Mouse (Mus musculus): Measurements from ENCODE around the gene Maml3.

Maml3 gene

GRCm38 (mm10) chr3:51958751-51959150 lies 146.1 kb downstream of the Maml3 start:
- no peak for DNase-seq (ENCODE audit: low read depth)

GRCm38 (mm10) chr3:51954441-51954840 lies 150.4 kb downstream of the Maml3 start:
- DNase-seq (ENCODE audit: low read depth): no peak

- no peak for DNase-seq (ENCODE audit: low read depth)
Observed at GRCm38 (mm10) chr3:51953927-51954326, 150.9 kb downstream of the Maml3 start.

GRCm38 (mm10) chr3:51952728-51953623 lies 151.9 kb downstream of the Maml3 start:
- DNase-seq (ENCODE audit: low read depth): no peak

GRCm38 (mm10) chr3:51952267-51952666 lies 152.6 kb downstream of the Maml3 start:
- no peak for DNase-seq (ENCODE audit: low read depth)

GRCm38 (mm10) chr3:51949651-51950050 lies 155.2 kb downstream of the Maml3 start:
- DNase-seq (ENCODE audit: low read depth): no peak

GRCm38 (mm10) chr3:51947168-51947567 lies 157.7 kb downstream of the Maml3 start:
- no peak for DNase-seq (ENCODE audit: low read depth)

- DNase-seq (ENCODE audit: low read depth): no peak
Observed at GRCm38 (mm10) chr3:51943642-51944041, 161.2 kb downstream of the Maml3 start.

GRCm38 (mm10) chr3:51941781-51942180 lies 163.1 kb downstream of the Maml3 start:
- DNase-seq (ENCODE audit: low read depth): peak; percentile 6

DNA sequence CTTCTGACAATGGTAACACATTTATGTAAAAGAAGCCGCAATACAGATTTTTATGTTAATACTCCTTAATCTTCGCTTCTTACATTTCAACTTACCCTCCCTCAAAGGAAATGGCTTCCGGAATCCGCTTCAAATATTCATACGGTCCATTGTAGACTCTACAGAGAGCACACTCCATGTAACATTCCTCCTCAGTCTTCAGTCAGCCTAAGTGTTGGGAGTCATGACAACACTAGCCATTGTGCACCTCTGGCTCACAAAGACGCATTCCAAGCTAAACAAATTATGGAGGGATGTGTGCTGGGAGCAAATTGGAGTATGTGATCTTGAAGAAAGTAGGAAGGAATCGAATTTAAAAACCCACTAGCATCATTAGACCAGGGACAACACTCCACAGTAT lies 165.0 kb downstream of the Maml3 start:
- no peak for DNase-seq (ENCODE audit: low read depth)

DNA sequence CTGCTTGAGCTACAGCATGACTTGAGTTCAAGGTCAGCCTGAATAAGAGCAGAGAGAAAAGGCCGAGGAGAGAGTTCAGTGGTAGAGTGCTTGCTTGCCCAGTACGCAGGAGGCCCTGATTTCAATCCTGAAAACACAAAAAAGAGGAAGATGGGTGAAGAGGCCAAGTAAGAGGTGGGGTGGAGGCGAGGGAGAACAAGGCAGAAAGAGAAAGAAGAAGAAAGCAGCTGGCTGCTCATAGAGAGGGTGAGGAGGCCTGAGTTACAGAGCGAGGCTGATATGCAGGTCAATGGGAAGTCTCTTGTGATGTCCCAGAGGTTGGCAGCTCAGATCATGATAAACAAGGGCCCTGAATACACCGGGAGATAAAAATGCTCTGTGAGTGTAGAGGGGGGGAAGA lies 165.8 kb downstream of the Maml3 start:
- DNase-seq (ENCODE audit: low read depth): no peak

- DNase-seq (ENCODE audit: low read depth): no peak
Observed at GRCm38 (mm10) chr3:51937176-51937575, 167.7 kb downstream of the Maml3 start.

DNA sequence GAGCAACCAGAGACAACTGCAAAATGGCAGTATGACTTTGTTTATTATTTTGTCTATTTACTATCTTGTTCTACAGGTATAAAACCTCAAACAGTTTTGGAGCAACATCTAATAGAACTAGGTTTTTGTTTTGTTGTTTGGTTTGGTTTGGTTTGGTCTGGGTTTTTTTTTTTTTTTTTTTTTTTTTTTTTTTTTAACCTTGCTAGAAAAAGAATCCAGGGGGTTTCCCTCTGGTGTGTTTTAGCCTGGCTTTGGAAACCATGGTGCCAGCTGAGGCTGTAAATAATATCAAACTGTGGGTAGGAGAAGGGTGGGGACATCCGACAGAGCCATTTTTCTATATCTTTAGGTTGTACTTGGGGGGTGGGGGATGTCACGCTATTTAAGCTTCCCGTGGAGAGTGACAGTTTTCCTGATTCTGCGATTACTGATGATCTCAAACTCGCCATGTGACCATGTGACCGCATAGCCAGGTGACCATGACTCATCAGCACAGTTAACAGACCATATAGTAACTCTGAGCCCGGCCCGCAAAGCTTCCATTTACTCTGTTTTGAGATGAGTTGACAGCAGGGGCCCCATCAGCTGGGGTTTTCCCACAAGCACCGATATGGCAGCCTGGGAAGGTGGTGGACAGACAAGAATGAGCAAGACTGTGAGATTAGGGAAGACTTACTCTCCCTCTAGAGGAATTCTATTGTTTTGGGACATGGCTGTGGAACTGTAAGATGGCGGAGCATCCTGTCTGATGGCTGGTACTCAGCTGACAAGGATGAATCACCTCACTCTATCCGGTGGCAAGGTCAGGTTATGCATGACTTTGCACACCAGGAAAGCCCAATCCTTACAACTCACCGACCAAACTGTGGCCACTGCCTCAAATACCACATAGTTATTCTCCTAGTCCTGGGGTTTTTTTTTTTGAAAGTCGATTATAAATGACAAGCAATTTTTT lies 170.1 kb downstream of the Maml3 start:
- peak; percentile 74 for DNase-seq (ENCODE audit: low read depth)

GRCm38 (mm10) chr3:51928188-51928587 lies 176.7 kb downstream of the Maml3 start:
- no peak for DNase-seq (ENCODE audit: low read depth)

DNA sequence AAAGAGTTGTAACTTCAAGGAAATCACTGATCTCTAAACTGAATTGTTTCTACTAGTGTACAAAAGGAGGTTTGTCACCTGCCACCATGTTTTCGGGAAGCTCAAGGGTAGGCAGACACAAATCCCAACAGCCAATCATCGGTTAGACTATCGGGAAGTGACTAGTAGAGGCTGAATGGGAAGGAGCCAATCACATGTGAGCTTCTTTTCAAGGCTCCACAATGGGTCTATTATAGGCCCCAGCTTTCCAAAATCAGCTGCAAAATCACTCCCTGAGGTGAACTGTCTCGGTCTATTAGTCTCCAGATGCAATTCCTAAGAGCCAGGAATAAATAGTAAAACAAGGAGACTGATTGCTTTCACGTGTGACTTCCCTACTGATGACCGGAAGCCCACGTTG lies 177.3 kb downstream of the Maml3 start:
- DNase-seq (ENCODE audit: low read depth): no peak

DNA sequence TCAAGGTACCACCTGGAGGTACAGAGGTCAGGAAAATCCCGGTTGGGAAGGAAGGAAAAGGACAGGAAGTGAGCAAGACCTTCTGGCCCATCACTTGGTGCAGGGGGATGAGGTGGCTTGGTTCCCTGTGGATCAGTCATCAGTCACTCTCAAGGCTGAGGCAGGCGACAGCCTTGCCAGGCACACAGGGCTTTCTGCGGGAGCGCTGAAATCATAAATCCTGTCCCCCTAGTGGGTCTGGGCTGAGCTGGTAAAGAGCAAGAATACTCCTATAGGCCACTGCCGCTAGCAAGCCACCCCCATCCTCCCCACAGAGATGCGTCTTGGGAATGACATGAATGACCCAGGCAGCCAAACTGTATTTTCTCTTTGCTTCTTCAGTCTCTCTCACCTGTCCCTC lies 177.8 kb downstream of the Maml3 start:
- DNase-seq (ENCODE audit: low read depth): no peak

DNA sequence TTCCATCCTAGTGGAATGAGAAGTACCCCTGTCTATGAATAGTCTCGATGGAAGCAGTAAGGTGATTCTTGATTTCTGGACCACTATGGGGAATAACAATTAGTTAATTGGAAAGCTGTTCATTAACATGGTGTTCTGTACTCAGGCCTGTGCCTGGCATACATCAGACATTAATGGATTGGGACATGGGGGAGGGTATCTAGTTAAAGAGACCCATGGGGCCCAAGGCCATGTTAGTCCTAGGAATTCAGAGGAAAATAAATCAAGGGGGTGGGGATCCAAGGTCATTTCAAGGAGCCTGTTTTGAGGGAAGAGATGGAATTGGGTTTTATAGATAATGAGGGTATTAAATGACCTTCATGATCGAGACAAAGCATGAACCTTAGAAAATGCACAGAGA lies 179.1 kb downstream of the Maml3 start:
- no peak for DNase-seq (ENCODE audit: low read depth)

GRCm38 (mm10) chr3:51924636-51925035 lies 180.2 kb downstream of the Maml3 start:
- DNase-seq (ENCODE audit: low read depth): no peak

DNA sequence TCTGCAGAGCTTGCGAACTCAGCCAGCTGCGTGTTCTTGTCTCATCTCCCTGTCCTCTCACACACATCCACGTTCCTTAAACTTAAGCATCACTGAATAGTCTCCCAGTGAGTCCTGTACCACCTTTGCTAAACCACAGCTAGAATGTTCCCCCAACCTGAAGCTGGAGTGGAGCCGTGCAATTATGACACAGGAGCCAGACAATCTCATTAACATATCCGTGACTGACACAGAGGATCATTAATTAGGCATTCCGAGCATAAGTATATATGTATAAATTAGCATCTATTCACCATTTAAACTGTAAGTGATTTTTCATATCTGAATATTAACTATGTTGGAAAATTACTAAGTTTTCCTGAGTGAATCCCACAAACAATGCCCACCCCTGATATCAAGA lies 181.1 kb downstream of the Maml3 start:
- DNase-seq (ENCODE audit: low read depth): no peak

- DNase-seq (ENCODE audit: low read depth): no peak
Observed at GRCm38 (mm10) chr3:51916902-51917301, 188.0 kb downstream of the Maml3 start.

GRCm38 (mm10) chr3:51916060-51916870 lies 188.6 kb downstream of the Maml3 start:
- no peak for DNase-seq (ENCODE audit: low read depth)

DNA sequence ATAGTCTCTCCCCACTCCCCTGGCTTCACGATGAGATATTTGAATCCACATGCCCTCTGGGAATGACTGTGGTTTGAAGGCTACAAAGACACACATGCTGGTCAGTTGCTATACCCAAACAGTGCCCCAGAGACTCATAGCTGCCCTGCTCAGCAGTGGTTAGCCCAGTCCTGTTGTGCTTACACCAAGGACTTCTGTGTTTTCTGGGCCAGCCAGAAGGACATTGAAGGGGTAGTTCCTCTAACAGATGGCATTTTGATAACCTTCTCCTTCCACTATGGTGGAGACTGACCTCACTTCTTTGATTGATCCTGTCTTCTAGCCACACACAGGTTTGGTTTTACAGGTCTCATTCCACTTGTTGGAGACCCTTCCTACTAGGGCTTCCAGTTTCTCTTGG lies 189.5 kb downstream of the Maml3 start:
- DNase-seq (ENCODE audit: low read depth): no peak

All from induced T-regulatory cell, adult 2 months (primary cell).